Mouse (Mus musculus) layer of hippocampus, postnatal 14 days (tissue): ENCODE data around the gene Tmem267. TPM values are rescaled to one million over a fixed set of nuclear protein-coding genes. Genes with fewer than 3 reads are reported as not detected.
"Not testable (repeated sequence)": the region's sequence is repeated elsewhere in the genome, so short reads cannot be mapped to it uniquely, and the experiment has no call there.

Experiments
- DNase-seq, 2 experiments: peaks; one replicate each; pipeline ENCODE4 v3.0.0; 2021 to 2022; ENCODE audit warnings: low spot score in 2 of 2, mixed read lengths in 1 of 2
- long read RNA-seq, 2 experiments: library from polyadenylated mRNA; stranded (forward); transcript quantifications; one replicate each; pipeline ENCODE4 v2.0.0; 2021
- total RNA-seq, 2 experiments: library from RNA; stranded (reverse); gene quantifications; 2 replicates each; pipeline ENCODE4 v1.2.3; 2021

The Tmem267 gene
- total RNA-seq, result 10 to 100 TPM; 26.0 to 37.4 TPM
- long read RNA-seq, experiment 1, partial matches to known transcripts, result 0 of 6 reads
- long read RNA-seq, experiment 1, other reads (novel, unspliced or antisense), result 3 of 6 reads
- long read RNA-seq, experiment 2, partial matches to known transcripts, result 0 of 19 reads
- long read RNA-seq, experiment 2, other reads (novel, unspliced or antisense), result 15 of 19 reads

GRCm38 (mm10) chr13:119487880-119488580 lies at the start of gene Tmem267, which contains the start of gene 3110070M22Rik:
Gene Tmem267, plus strand, starts transcription at chr13:119488039.
Gene 3110070M22Rik, minus strand, starts transcription at chr13:119488383.
- peak; percentile 80 to 86 for DNase-seq

- no peak for DNase-seq
Observed at GRCm38 (mm10) chr13:119442244-119442643, 45.6 kb upstream of the Tmem267 start.

GRCm38 (mm10) chr13:119453563-119453962 lies 34.3 kb upstream of the Tmem267 start:
- DNase-seq, result no peak

GRCm38 (mm10) chr13:119455082-119455481 lies 32.8 kb upstream of the Tmem267 start:
- no peak for DNase-seq

- DNase-seq, result no peak
Observed at GRCm38 (mm10) chr13:119456342-119456741, 31.5 kb upstream of the Tmem267 start.

- no peak for DNase-seq
Observed at GRCm38 (mm10) chr13:119461900-119462595, 25.8 kb upstream of the Tmem267 start.

GRCm38 (mm10) chr13:119462596-119463560 lies 25.0 kb upstream of the Tmem267 start, which contains the start of gene 4833420G17Rik:
Gene 4833420G17Rik, plus strand, starts transcription at chr13:119462768.
- peak; percentile 84 to 91 for DNase-seq

GRCm38 (mm10) chr13:119476631-119477030 lies 11.2 kb upstream of the Tmem267 start:
- DNase-seq, result no peak

GRCm38 (mm10) chr13:119477789-119478188 lies 10.1 kb upstream of the Tmem267 start:
- no peak for DNase-seq

- no peak for DNase-seq
Observed at GRCm38 (mm10) chr13:119487354-119487753, 485 bp upstream of the Tmem267 start.

GRCm38 (mm10) chr13:119492083-119492482 lies 4.2 kb downstream of the Tmem267 start:
- DNase-seq, result not testable (repeated sequence)

- DNase-seq, result not testable (repeated sequence)
Observed at GRCm38 (mm10) chr13:119494938-119495337, 7.1 kb downstream of the Tmem267 start.

- DNase-seq, result not testable (repeated sequence)
Observed at GRCm38 (mm10) chr13:119596321-119597211, 108.7 kb downstream of the Tmem267 start.

GRCm38 (mm10) chr13:119598466-119598865 lies 110.6 kb downstream of the Tmem267 start:
- DNase-seq, result not testable (repeated sequence)

GRCm38 (mm10) chr13:119599066-119599465 lies 111.2 kb downstream of the Tmem267 start:
- DNase-seq, result not testable (repeated sequence)

- not testable (repeated sequence) for DNase-seq
Observed at GRCm38 (mm10) chr13:119599498-119599897, 111.7 kb downstream of the Tmem267 start.

GRCm38 (mm10) chr13:119600166-119600565 lies 112.3 kb downstream of the Tmem267 start:
- DNase-seq, result not testable (repeated sequence)

GRCm38 (mm10) chr13:119602688-119603331 lies 115.0 kb downstream of the Tmem267 start:
- DNase-seq, result peak in 1 of 2 experiments; percentile 28

- DNase-seq, result not testable (repeated sequence)
Observed at GRCm38 (mm10) chr13:119603890-119604289, 116.1 kb downstream of the Tmem267 start.
